Mouse (Mus musculus) stomach, postnatal 0 days (tissue): ENCODE measurements around the gene Ppil6. TPM values are rescaled to one million over a fixed set of nuclear protein-coding genes. Genes with fewer than 3 reads are reported as not detected.

ENCODE experiments used
- ATAC-seq: fragments of 200-750 bp; cut with Nextera tagmentation; 2 replicates; pipeline ENCODE4 v1.8.0; 2017; ENCODE audit not compliant: low FRiP score, low TSS enrichment
- DNase-seq: peaks from one replicate; pipeline ENCODE4 v3.0.0-alpha.2; 2016; ENCODE audit warnings: low spot score
- H3K27ac ChIP-seq: fragments of 300-500 bp; sonication (generic); replicated peaks from 2 replicates; pipeline ENCODE4 v1.5.1; 2014; ENCODE audit warnings: mild to moderate bottlenecking, control low read depth
- H3K27me3 ChIP-seq: fragments of 300-500 bp; sonication (generic); 2 replicates; pipeline ENCODE4 v1.6.1; 2014; ENCODE audit warnings: low read length; ENCODE audit not compliant: control insufficient read depth, insufficient read depth
- H3K36me3 ChIP-seq: fragments of 300-500 bp; sonication (generic); 2 replicates; pipeline ENCODE4 v1.6.1; 2014; ENCODE audit warnings: low read length, mixed read lengths; ENCODE audit not compliant: control insufficient read depth, insufficient read depth
- H3K4me1 ChIP-seq: fragments of 300-500 bp; sonication (generic); replicated peaks from 2 replicates; pipeline ENCODE4 v1.6.1; 2014; ENCODE audit warnings: antibody characterized with exemption; ENCODE audit not compliant: control insufficient read depth, insufficient read depth
- H3K4me2 ChIP-seq: fragments of 300-500 bp; sonication (generic); replicated peaks from 2 replicates; pipeline ENCODE4 v1.6.1; 2014; ENCODE audit warnings: low read depth, mild to moderate bottlenecking, control low read depth, moderate library complexity
- H3K4me3 ChIP-seq: fragments of 300-500 bp; sonication (generic); 2 replicates; pipeline ENCODE4 v1.5.1; 2014; ENCODE audit warnings: low read depth, low read length, control low read depth
- H3K9ac ChIP-seq: fragments of 300-500 bp; sonication (generic); 2 replicates; pipeline ENCODE4 v1.6.1; 2014; ENCODE audit warnings: mild to moderate bottlenecking, low read length, control low read depth, mixed read lengths
- H3K9me3 ChIP-seq: fragments of 300-500 bp; sonication (generic); 2 replicates; pipeline ENCODE4 v1.6.1; 2016; ENCODE audit warnings: low read length; ENCODE audit not compliant: control insufficient read depth
- CTCF ChIP-seq: IDR thresholded peaks from 2 replicates; pipeline ENCODE4 v1.5.1; 2016; ENCODE audit warnings: antibody characterized with exemption, low read depth, mild to moderate bottlenecking, moderate library complexity
- EP300 ChIP-seq: optimal IDR thresholded peaks from 2 replicates; pipeline ENCODE3; 2016; ENCODE audit warnings: antibody characterized with exemption
- WGBS: fragments of 180-500 bp; shearing (Covaris S2); extraction: QIAGEN DNeasy Blood & Tissue Kit; methylation state at CpG from one replicate; pipeline ENCODE4 v1.1.7; 2014; 5-methylcytosine and 5-hydroxymethylcytosine counted together
- polyA plus RNA-seq: library from polyadenylated mRNA; unstranded; fragments of >200 nt; fragmentation: Nextera tagmentation; extraction: Ambion mirVana; gene quantifications from 2 replicates; pipeline ENCODE4 v1.2.1, GENCODE M21; 2015

Ppil6 gene
- polyA plus RNA-seq, 1 experiment from 2014 or later = 2.5 TPM

DNA sequence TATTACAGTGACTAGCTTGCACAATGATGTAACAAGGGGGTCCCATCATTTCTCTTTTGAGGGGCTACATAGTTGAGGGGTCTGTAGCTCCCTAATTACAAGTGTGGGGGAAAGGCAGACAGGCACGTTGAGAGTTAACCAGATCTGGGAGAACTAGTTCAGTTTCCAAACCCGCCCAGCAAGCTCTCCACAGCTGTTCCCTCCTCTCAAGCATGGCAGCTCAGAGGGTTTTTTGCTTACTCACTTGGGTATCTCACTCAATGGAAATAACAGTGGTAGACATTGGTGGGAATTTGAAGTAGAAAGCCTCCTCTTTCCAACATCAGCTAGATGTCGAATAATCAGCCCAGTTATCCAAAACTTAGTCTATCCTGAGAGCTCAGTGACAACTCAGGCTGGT, 64.8 kb downstream of the Ppil6 start:
- H3K9me3 ChIP-seq = no peaks in the 10 kb centered on the region; the same call in 1 of the 2 replicates
- 82% methylated on average over 3 of the region's 3 CpGs for WGBS
- H3K4me1 ChIP-seq = 0 out of 2 replicates have a peak, but pooled peaks cover 2% of the 10 kb centered on the region
- TF ChIP-seq CTCF (no peak), EP300 (no peak)
- H3K4me3 ChIP-seq = no peak overlapping the region
- no peak overlapping the region for H3K4me2 ChIP-seq
- ATAC-seq = no peak
- DNase-seq = no peak
- no peak overlapping the region for H3K27ac ChIP-seq
- no peaks in the 10 kb centered on the region for H3K36me3 ChIP-seq
- no peaks in the 10 kb centered on the region for H3K27me3 ChIP-seq
- no peak overlapping the region for H3K9ac ChIP-seq

DNA sequence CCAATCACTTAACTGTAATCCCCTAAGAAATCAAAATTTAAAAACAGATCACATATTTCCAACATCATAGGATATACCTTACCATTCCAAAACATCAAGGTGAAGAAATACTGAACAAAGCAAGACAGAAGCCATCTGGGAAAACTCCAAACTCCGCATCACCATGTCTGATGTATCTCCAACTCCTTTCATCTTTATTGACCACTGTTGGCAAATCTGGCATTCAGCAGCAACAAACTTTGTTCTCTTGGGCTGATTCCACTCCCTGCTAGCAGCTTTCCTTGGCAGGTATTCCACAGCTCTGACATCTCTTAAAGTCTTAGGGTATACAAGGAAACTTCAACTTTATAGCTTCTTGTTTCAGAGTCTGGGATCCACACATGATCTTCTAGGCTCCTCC, 68.2 kb downstream of the Ppil6 start:
- H3K9ac ChIP-seq = no peak overlapping the region
- no peak overlapping the region for H3K4me3 ChIP-seq
- H3K36me3 ChIP-seq = no peaks in the 10 kb centered on the region
- TF ChIP-seq CTCF = no peak
- TF ChIP-seq EP300 = no peak
- no peak overlapping the region for H3K27ac ChIP-seq
- no peak for DNase-seq
- H3K4me1 ChIP-seq = no peaks in the 10 kb centered on the region
- no peak for ATAC-seq
- 97% methylated on average over 1 of the region's 1 CpGs for WGBS
- H3K27me3 ChIP-seq = no peaks in the 10 kb centered on the region
- no peak overlapping the region for H3K4me2 ChIP-seq
- no peaks in the 10 kb centered on the region; the same call in 1 of the 2 replicates for H3K9me3 ChIP-seq

- no peak for ATAC-seq
- H3K4me1 ChIP-seq = no peaks in the 10 kb centered on the region; the same call in 1 of the 2 replicates
- H3K4me2 ChIP-seq = no peak overlapping the region
- 86% methylated on average over 10 of the region's 10 CpGs for WGBS
- DNase-seq = no peak
- H3K27ac ChIP-seq = no peak overlapping the region
- H3K9me3 ChIP-seq = no peaks in the 10 kb centered on the region; the same call in 1 of the 2 replicates
- H3K9ac ChIP-seq = no peak overlapping the region
- H3K27me3 ChIP-seq = no peaks in the 10 kb centered on the region
- TF ChIP-seq EP300 = no peak
- TF ChIP-seq CTCF = no peak
- H3K36me3 ChIP-seq = no peaks in the 10 kb centered on the region
- no peak overlapping the region for H3K4me3 ChIP-seq
Observed at GRCm38 (mm10) chr10:41561701-41562395, 71.6 kb downstream of the Ppil6 start.

Other genes with a start within 250 kb of the Ppil6 start
- 10.1 and 11.4 TPM in 2 replicates for gene Fig4, start 187.2 kb upstream of the Ppil6 start, polyA plus RNA-seq
- gene Ak9, start 186.5 kb upstream of the Ppil6 start, polyA plus RNA-seq = 0.01 TPM in 1 of 2 replicates, not detected in the other
- gene Zbtb24, start 40.1 kb upstream of the Ppil6 start, polyA plus RNA-seq = 8.6 and 9.8 TPM in 2 replicates
- gene Mical1, start 14.1 kb upstream of the Ppil6 start, polyA plus RNA-seq = 23.0 and 25.9 TPM in 2 replicates
- 51.5 and 52.9 TPM in 2 replicates for gene Smpd2, start 70 bp upstream of the Ppil6 start, polyA plus RNA-seq
- 112 and 116 TPM in 2 replicates for gene Cd164, start 29.0 kb downstream of the Ppil6 start, polyA plus RNA-seq
- gene Ccdc162, start 226.2 kb downstream of the Ppil6 start, polyA plus RNA-seq = 0.69 TPM in 2 replicates